In the genomic region with DNA sequence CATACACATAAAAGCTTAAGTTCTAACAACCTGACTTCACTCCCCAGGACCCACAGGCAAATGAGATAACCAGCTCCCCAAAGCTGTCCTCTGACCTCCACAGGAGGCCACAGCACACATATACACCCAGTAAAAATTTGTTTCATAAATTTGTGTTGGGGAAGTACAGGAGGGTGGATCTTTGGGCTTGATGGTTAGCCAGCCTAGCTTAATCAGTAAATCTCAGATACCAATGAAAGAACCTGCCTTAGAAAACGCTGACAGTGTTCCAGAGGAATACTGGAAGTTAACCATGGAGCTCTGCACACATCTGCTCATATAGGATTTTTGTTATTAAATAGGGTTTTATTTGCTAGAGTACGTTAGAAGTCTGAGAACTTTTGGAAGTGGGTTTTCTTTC, we compare ENCODE assay signal across 23 mouse cellular contexts. TPM values are rescaled to one million over a fixed set of nuclear protein-coding genes. Genes with fewer than 3 reads are reported as not detected.
A peak's percentile ranks its signal among the peaks of the same experiment; 100 is the strongest.
DNase-seq lines count a peak whose midpoint lies in the region; ATAC-seq and TF ChIP-seq lines count a peak whose summit lies in the region.
"Had no signal": no experiment of that assay in that cellular context is flagged by ENCODE, and none has a peak within 500 bp of the region (broad histone marks: within the 10 kb centered on the region; RNA-seq: fewer than 3 reads in every experiment).

No protein-coding gene starts in this region.

- H3K9me3 ChIP-seq in midbrain, embryonic 11.5 days (ENCODE audit: control insufficient read depth, low read length) = no peaks in the 10 kb centered on the region
- H3K9me3 ChIP-seq in midbrain, embryonic 10.5 days (replicated peaks) = no peaks in the 10 kb centered on the region
- H3K9me3 ChIP-seq: G1E had no signal

- H3K27me3 ChIP-seq in kidney, adult 2 months (replicated peaks; ENCODE audit: control insufficient read depth, insufficient read depth, low read length) = no peaks in the 10 kb centered on the region
- no peaks in the 10 kb centered on the region for H3K27me3 ChIP-seq in midbrain, embryonic 11.5 days (ENCODE audit: control insufficient read depth, insufficient read depth, low read length)
- H3K27me3 ChIP-seq in midbrain, embryonic 10.5 days (ENCODE audit: low read depth, poor library complexity, severe bottlenecking) = peaks cover 16% of the 10 kb centered on the region
- no peaks in the 10 kb centered on the region for H3K27me3 ChIP-seq in testis, adult 2 months (ENCODE audit: control insufficient read depth, insufficient read depth, low read length)
- H3K27me3 ChIP-seq: Patski had no signal

- 42% methylated on average over 2 of the region's 2 CpGs for WGBS in kidney, adult 2 months
- WGBS in midbrain, embryonic 11.5 days = 63% methylated on average over 2 of the region's 2 CpGs
- WGBS in midbrain, embryonic 10.5 days = 74% methylated on average over 2 of the region's 2 CpGs

- peak; percentile 71 for DNase-seq in kidney, adult 2 months
- DNase-seq in kidney, postnatal 4 days = no peak
- DNase-seq in kidney, adult 9 months = peak; percentile 62
- no peak for DNase-seq in kidney, adult 11 months
- DNase-seq in midbrain, embryonic 11.5 days (ENCODE audit: low spot score, missing footprints) = peak; percentile 67
- DNase-seq in midbrain, embryonic 10.5 days (ENCODE audit: low spot score) = no peak
- no peak for DNase-seq in testis, postnatal 10 days (ENCODE audit: low spot score)
- DNase-seq: adrenal gland, adult 2 months; adrenal gland, adult 8-10 months; adrenal gland, postnatal 10 days; adrenal gland, postnatal 14 days; adrenal gland, postnatal 25 days; adrenal gland, postnatal 36 days; B cell, adult 2 months; cerebellum, adult 11 months; cerebellum, adult 11-12 months had no signal

- H3K27ac ChIP-seq in kidney, adult 2 months (ENCODE audit: insufficient read depth, low read depth, low read length) = no peak overlapping the region
- H3K27ac ChIP-seq in midbrain, embryonic 11.5 days (ENCODE audit: low read depth, low read length) = no peak overlapping the region
- no peak overlapping the region for H3K27ac ChIP-seq in midbrain, embryonic 10.5 days (replicated peaks)
- H3K27ac ChIP-seq in testis, adult 2 months (ENCODE audit: control insufficient read depth, insufficient read depth, low read depth, low read length) = no peak overlapping the region

- no peak for TF ChIP-seq POLR2A in kidney, adult 2 months (IDR thresholded peaks at IDR 0.05; ENCODE audit: low read depth, low read length)
- TF ChIP-seq POLR2A in testis, adult 2 months (IDR thresholded peaks at IDR 0.05; ENCODE audit: control insufficient read depth, low read depth, low read length) = no peak

- ATAC-seq in midbrain, embryonic 11.5 days (ENCODE audit: low FRiP score) = no peak
- ATAC-seq: activated CD4-positive, CD25-positive, alpha-beta regulatory T cell, adult 4 months; CD4-positive, CD25-positive, alpha-beta regulatory T cell, adult 4 months; Patski had no signal

- no peaks in the 10 kb centered on the region for H3K36me3 ChIP-seq in kidney, adult 2 months (ENCODE audit: control insufficient read depth, insufficient read depth, low read length)
- no peaks in the 10 kb centered on the region for H3K36me3 ChIP-seq in midbrain, embryonic 11.5 days (ENCODE audit: control insufficient read depth, insufficient read depth, low read length)
- peaks cover 14% of the 10 kb centered on the region for H3K36me3 ChIP-seq in midbrain, embryonic 10.5 days
- H3K36me3 ChIP-seq in testis, adult 2 months (ENCODE audit: control insufficient read depth, insufficient read depth, low read length) = no peaks in the 10 kb centered on the region

- no peak overlapping the region for H3K9ac ChIP-seq in midbrain, embryonic 11.5 days (ENCODE audit: low read length)

- H3K4me1 ChIP-seq in kidney, adult 2 months (ENCODE audit: control insufficient read depth, insufficient read depth, low read length) = peaks cover 7% of the 10 kb centered on the region
- 0 out of 2 replicates have a peak, but pooled peaks cover 3% of the 10 kb centered on the region for H3K4me1 ChIP-seq in midbrain, embryonic 11.5 days (ENCODE audit: control insufficient read depth, insufficient read depth, low read length)
- H3K4me1 ChIP-seq in midbrain, embryonic 10.5 days = peaks cover 13% of the 10 kb centered on the region
- H3K4me1 ChIP-seq in testis, adult 2 months (ENCODE audit: control insufficient read depth, insufficient read depth, low read length) = no peaks in the 10 kb centered on the region; the same call in 1 of the 2 replicates

- TF ChIP-seq CTCF in kidney, adult 2 months (conservative IDR thresholded peaks at IDR 0.05; ENCODE audit: insufficient read depth, insufficient read length, low read depth, low read length) = no peak
- TF ChIP-seq CTCF in testis, adult 2 months (IDR thresholded peaks at IDR 0.05; ENCODE audit: control insufficient read depth, insufficient read depth, insufficient replicate concordance, low read depth, low read length) = no peak

- no peak overlapping the region for H3K4me3 ChIP-seq in kidney, adult 2 months (ENCODE audit: insufficient read depth, low read depth, low read length)
- no peak overlapping the region for H3K4me3 ChIP-seq in midbrain, embryonic 11.5 days (ENCODE audit: low read depth, low read length)
- H3K4me3 ChIP-seq in midbrain, embryonic 10.5 days = no peak overlapping the region
- peak overlapping the region; percentile 69 for H3K4me3 ChIP-seq in testis, adult 2 months (ENCODE audit: control insufficient read depth, low read depth, low read length)

- no peak overlapping the region for H3K4me2 ChIP-seq in midbrain, embryonic 11.5 days

RNA-seq across cellular contexts. Expression of gene Fam166a, which starts 0.9 kb away (rescaled TPM):
- 0.55 and 0.58 TPM in 2 replicates for polyA plus RNA-seq in kidney, adult 2 months (2012; rRNA removed)
- 0.94 TPM in 1 of 2 replicates, not detected in the other for polyA plus RNA-seq in midbrain, embryonic 11.5 days (2014; fragmentation: Nextera tagmentation; extraction: Ambion mirVana)
- polyA plus RNA-seq in midbrain, embryonic 10.5 days (2016; fragmentation: Nextera tagmentation; extraction: Ambion mirVana) = 0.62 TPM in 1 of 2 replicates, not detected in the other
- 552 and 576 TPM in 2 replicates for polyA plus RNA-seq in testis, adult 2 months (2012; rRNA removed)
- polyA plus RNA-seq: activated CD4-positive, CD25-positive, alpha-beta regulatory T cell, adult 4 months; C2C12; CD4-positive, CD25-positive, alpha-beta regulatory T cell, adult 4 months; G1E had no signal

RNA-seq across cellular contexts. Expression of gene Stpg3, which starts 3.2 kb away (rescaled TPM):
- 0.42 and 0.68 TPM in 2 replicates for polyA plus RNA-seq in kidney, adult 2 months (2012; rRNA removed)
- polyA plus RNA-seq in midbrain, embryonic 11.5 days (2014; fragmentation: Nextera tagmentation; extraction: Ambion mirVana) = not detected in 2 replicates
- not detected in 2 replicates for polyA plus RNA-seq in midbrain, embryonic 10.5 days (2016; fragmentation: Nextera tagmentation; extraction: Ambion mirVana)
- polyA plus RNA-seq in testis, adult 2 months (2012; rRNA removed) = 244 and 247 TPM in 2 replicates
- polyA plus RNA-seq: activated CD4-positive, CD25-positive, alpha-beta regulatory T cell, adult 4 months; adrenal gland, adult 2 months; brain, embryonic 14.5 days; C2C12; CD4-positive, CD25-positive, alpha-beta regulatory T cell, adult 4 months; G1E had no signal

RNA-seq across cellular contexts. Expression of gene Nelfb, which starts 6.4 kb away (rescaled TPM):
- polyA plus RNA-seq in kidney, adult 2 months (2012; rRNA removed) = 62.6 and 70.5 TPM in 2 replicates
- 96.4 and 102 TPM in 2 replicates for polyA plus RNA-seq in midbrain, embryonic 11.5 days (2014; fragmentation: Nextera tagmentation; extraction: Ambion mirVana)
- 131 and 140 TPM in 2 replicates for polyA plus RNA-seq in midbrain, embryonic 10.5 days (2016; fragmentation: Nextera tagmentation; extraction: Ambion mirVana)
- polyA plus RNA-seq in testis, adult 2 months (2012; rRNA removed) = 20.7 and 24.9 TPM in 2 replicates

RNA-seq across cellular contexts. Expression of gene Tubb4b, which starts 6.8 kb away (rescaled TPM):
- 313 and 314 TPM in 2 replicates for polyA plus RNA-seq in kidney, adult 2 months (2012; rRNA removed)
- polyA plus RNA-seq in midbrain, embryonic 11.5 days (2014; fragmentation: Nextera tagmentation; extraction: Ambion mirVana) = 535 and 571 TPM in 2 replicates
- polyA plus RNA-seq in midbrain, embryonic 10.5 days (2016; fragmentation: Nextera tagmentation; extraction: Ambion mirVana) = 682 and 743 TPM in 2 replicates
- 2,564 and 2,638 TPM in 2 replicates for polyA plus RNA-seq in testis, adult 2 months (2012; rRNA removed)

RNA-seq across cellular contexts. Expression of gene Slc34a3, which starts 16.5 kb away (rescaled TPM):
- 240 and 299 TPM in 2 replicates for polyA plus RNA-seq in kidney, adult 2 months (2012; rRNA removed)
- not detected in 2 replicates for polyA plus RNA-seq in midbrain, embryonic 11.5 days (2014; fragmentation: Nextera tagmentation; extraction: Ambion mirVana)
- polyA plus RNA-seq in midbrain, embryonic 10.5 days (2016; fragmentation: Nextera tagmentation; extraction: Ambion mirVana) = not detected in 2 replicates
- 0.48 and 0.55 TPM in 2 replicates for polyA plus RNA-seq in testis, adult 2 months (2012; rRNA removed)
- polyA plus RNA-seq: activated CD4-positive, CD25-positive, alpha-beta regulatory T cell, adult 4 months; adrenal gland, adult 2 months; brain, embryonic 14.5 days; C2C12; CD4-positive, CD25-positive, alpha-beta regulatory T cell, adult 4 months; Patski had no signal

Comparison
In these comparisons a context has a peak if more than half of its experiments do, and no peak if none do; other contexts are left out.
1. DNase-seq: peak in kidney, adult 2 months (single experiment), kidney, adult 9 months (single experiment) and midbrain, embryonic 11.5 days (single experiment); none in kidney, postnatal 4 days (0 of 2), kidney, adult 11 months (single experiment), midbrain, embryonic 10.5 days (single experiment) and testis, postnatal 10 days (single experiment).
2. RNA of gene Fam166a, which starts 0.9 kb away (polyA plus RNA-seq): 552 to 576 TPM in testis, adult 2 months; 0.94 TPM in midbrain, embryonic 11.5 days, 0.62 TPM in midbrain, embryonic 10.5 days and 0.55 to 0.58 TPM in kidney, adult 2 months; every median in the first group is over 100 times any median in the second.
3. RNA of gene Stpg3, which starts 3.2 kb away (polyA plus RNA-seq): 244 to 247 TPM in testis, adult 2 months; 0.42 to 0.68 TPM in kidney, adult 2 months, not detected in midbrain, embryonic 10.5 days and not detected in midbrain, embryonic 11.5 days; every median in the first group is over 100 times any median in the second.